Mouse (Mus musculus) embryonic fibroblast, embryonic 13.5 days (primary cell): ENCODE measurements around the gene Arfgap2.

ENCODE experiments used
- CTCF ChIP-seq: IDR thresholded peaks from 2 replicates; pipeline ENCODE4 v1.5.1; 2011; ENCODE audit warnings: mild to moderate bottlenecking, control low read depth, low read length, moderate library complexity, borderline replicate concordance; ENCODE audit not compliant: insufficient read depth
- POLR2A ChIP-seq: IDR thresholded peaks from 2 replicates; pipeline ENCODE4 v1.6.1; 2011; ENCODE audit warnings: low read depth, mild to moderate bottlenecking, control low read depth, low read length, moderate library complexity

- TF ChIP-seq CTCF (no peak), POLR2A (no peak)
Observed at GRCm38 (mm10) chr2:91242547-91242946, 22.2 kb upstream of the Arfgap2 start.
